Mouse (Mus musculus): ENCODE measurements at regions not wholly inside any gene's neighbourhood (a gene's known extent, or its start where the extent isn't known, plus 50 kb on each side); places are given as distances from the start of the nearest gene placed in this dataset.
"Not testable (repeated sequence)": the region's sequence is repeated elsewhere in the genome, so short reads cannot be mapped to it uniquely, and the experiment has no call there.

DNA sequence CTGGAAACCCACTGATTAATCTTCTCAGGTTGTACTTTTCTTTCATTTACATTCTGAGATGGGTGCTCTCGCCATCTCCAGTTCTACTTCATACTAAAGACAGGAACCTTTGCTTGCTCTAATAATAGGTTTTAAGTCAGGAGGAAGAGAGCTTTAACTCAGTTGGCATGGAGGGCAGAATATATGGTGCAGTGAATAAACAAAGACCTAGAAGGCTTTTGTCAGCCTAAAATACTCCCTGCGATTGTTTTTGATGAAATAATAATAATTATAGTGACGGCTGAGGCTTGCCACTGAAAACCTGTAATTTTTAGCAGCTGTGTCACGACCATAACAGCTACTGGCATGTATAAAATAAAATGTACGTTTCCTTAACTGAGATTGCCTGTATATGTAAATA, 327.9 kb upstream of the Cwc22 start:
- H3K36me3 ChIP-seq (ENCODE audit: control insufficient read depth, insufficient read depth, low read length), result no peaks in the 10 kb centered on the region
- 80% methylated on average over 5 of the region's 5 CpGs for WGBS (ENCODE audit: insufficient replicate concordance)
- no peaks in the 10 kb centered on the region for H3K27me3 ChIP-seq (ENCODE audit: control insufficient read depth, insufficient read depth, low read length)
- peaks cover 2% of the 10 kb centered on the region; the same call in 1 of the 2 replicates for H3K9me3 ChIP-seq (replicated peaks; ENCODE audit: control insufficient read depth, low read length)
- H3K4me1 ChIP-seq (ENCODE audit: control insufficient read depth, insufficient read depth, low read length), result no peaks in the 10 kb centered on the region
- no peak for ATAC-seq (replicated peaks; ENCODE audit: insufficient number of reproducible peaks, low FRiP score, low TSS enrichment)
- H3K4me3 ChIP-seq (ENCODE audit: low read depth, low read length), result no peak overlapping the region
- no peak overlapping the region for H3K9ac ChIP-seq (ENCODE audit: low read depth, low read length)
- H3K4me2 ChIP-seq, result no peak overlapping the region
- no peak overlapping the region for H3K27ac ChIP-seq (ENCODE audit: low read depth, low read length)

GRCm38 (mm10) chr2:78268705-78269104, 322.5 kb upstream of the Cwc22 start:
- no peak overlapping the region for H3K4me3 ChIP-seq (ENCODE audit: low read depth, low read length)
- no peaks in the 10 kb centered on the region for H3K27me3 ChIP-seq (ENCODE audit: control insufficient read depth, insufficient read depth, low read length)
- WGBS (ENCODE audit: insufficient replicate concordance), result 86% methylated on average over 4 of the region's 4 CpGs
- no peaks in the 10 kb centered on the region for H3K4me1 ChIP-seq (ENCODE audit: control insufficient read depth, insufficient read depth, low read length)
- H3K9me3 ChIP-seq (replicated peaks; ENCODE audit: control insufficient read depth, low read length), result peaks cover 2% of the 10 kb centered on the region; the same call in 1 of the 2 replicates
- no peak for ATAC-seq (replicated peaks; ENCODE audit: insufficient number of reproducible peaks, low FRiP score, low TSS enrichment)
- H3K9ac ChIP-seq (ENCODE audit: low read depth, low read length), result no peak overlapping the region
- no peaks in the 10 kb centered on the region for H3K36me3 ChIP-seq (ENCODE audit: control insufficient read depth, insufficient read depth, low read length)
- no peak overlapping the region for H3K4me2 ChIP-seq
- no peak overlapping the region for H3K27ac ChIP-seq (ENCODE audit: low read depth, low read length)

- WGBS (ENCODE audit: insufficient replicate concordance), result 91% methylated on average over 2 of the region's 2 CpGs
- no peak overlapping the region for H3K27ac ChIP-seq (ENCODE audit: low read depth, low read length)
- no peak for ATAC-seq (replicated peaks; ENCODE audit: insufficient number of reproducible peaks, low FRiP score, low TSS enrichment)
These were observed 321.6 kb upstream of the Cwc22 start for GRCm38 (mm10) chr2:78267527-78268375.

DNA sequence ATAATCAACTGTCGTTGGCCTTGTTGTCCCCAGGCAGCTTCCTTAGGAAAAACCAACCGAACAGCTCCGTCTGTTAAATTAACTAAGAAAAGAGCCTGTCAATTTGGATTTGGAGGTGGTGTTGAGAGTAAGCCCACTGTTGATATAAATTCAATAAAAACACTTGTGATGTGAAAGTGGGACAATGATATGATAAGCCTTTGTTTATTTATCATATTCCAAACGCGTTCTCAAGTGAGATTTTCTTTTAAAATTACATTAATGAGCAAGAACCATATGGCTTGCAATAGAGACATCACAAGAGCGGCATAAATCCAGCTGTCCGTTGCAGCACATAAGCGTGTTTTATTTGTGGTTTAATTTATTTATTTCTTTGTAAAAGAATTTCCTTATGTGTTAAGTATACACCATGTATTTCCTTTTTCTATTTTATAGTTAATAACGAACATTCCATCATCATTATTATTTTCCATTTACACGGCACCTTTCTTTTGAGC, 307.5 kb upstream of the Cwc22 start:
- H3K4me2 ChIP-seq, result no peak overlapping the region
- no peaks in the 10 kb centered on the region for H3K9me3 ChIP-seq (replicated peaks; ENCODE audit: control insufficient read depth, low read length)
- H3K27me3 ChIP-seq (ENCODE audit: control insufficient read depth, insufficient read depth, low read length), result no peaks in the 10 kb centered on the region
- no peak overlapping the region for H3K27ac ChIP-seq (ENCODE audit: low read depth, low read length)
- no peak overlapping the region for H3K4me3 ChIP-seq (ENCODE audit: low read depth, low read length)
- no peak for ATAC-seq (replicated peaks; ENCODE audit: insufficient number of reproducible peaks, low FRiP score, low TSS enrichment)
- no peaks in the 10 kb centered on the region for H3K4me1 ChIP-seq (ENCODE audit: control insufficient read depth, insufficient read depth, low read length)
- 73% methylated on average over 10 of the region's 10 CpGs for WGBS (ENCODE audit: insufficient replicate concordance)
- H3K36me3 ChIP-seq (ENCODE audit: control insufficient read depth, insufficient read depth, low read length), result no peaks in the 10 kb centered on the region
- H3K9ac ChIP-seq (ENCODE audit: low read depth, low read length), result no peak overlapping the region

More at GRCm38 (mm10) chr2:78267527-78268375, 321.6 kb upstream of the Cwc22 start:
- H3K27me3 ChIP-seq (ENCODE audit: control insufficient read depth, insufficient read depth, low read length), result no peaks in the 10 kb centered on the region
- no peaks in the 10 kb centered on the region for H3K36me3 ChIP-seq (ENCODE audit: control insufficient read depth, insufficient read depth, low read length)
- no peak overlapping the region for H3K4me3 ChIP-seq (ENCODE audit: low read depth, low read length)
- H3K4me1 ChIP-seq (ENCODE audit: control insufficient read depth, insufficient read depth, low read length), result no peaks in the 10 kb centered on the region
- H3K4me2 ChIP-seq, result no peak overlapping the region
- H3K9ac ChIP-seq (ENCODE audit: low read depth, low read length), result no peak overlapping the region
- H3K9me3 ChIP-seq (replicated peaks; ENCODE audit: control insufficient read depth, low read length), result no peaks in the 10 kb centered on the region

GRCm38 (mm10) chr2:78246354-78246753, 300.2 kb upstream of the Cwc22 start:
- H3K4me1 ChIP-seq (ENCODE audit: control insufficient read depth, insufficient read depth, low read length), result no peaks in the 10 kb centered on the region
- WGBS (ENCODE audit: insufficient replicate concordance), result 71% methylated on average over 5 of the region's 5 CpGs
- H3K27ac ChIP-seq (ENCODE audit: low read depth, low read length), result no peak overlapping the region
- no peaks in the 10 kb centered on the region for H3K27me3 ChIP-seq (ENCODE audit: control insufficient read depth, insufficient read depth, low read length)
- no peak overlapping the region for H3K9ac ChIP-seq (ENCODE audit: low read depth, low read length)
- H3K4me3 ChIP-seq (ENCODE audit: low read depth, low read length), result no peak overlapping the region
- H3K36me3 ChIP-seq (ENCODE audit: control insufficient read depth, insufficient read depth, low read length), result no peaks in the 10 kb centered on the region
- ATAC-seq (replicated peaks; ENCODE audit: insufficient number of reproducible peaks, low FRiP score, low TSS enrichment), result no peak
- H3K4me2 ChIP-seq, result no peak overlapping the region
- no peaks in the 10 kb centered on the region for H3K9me3 ChIP-seq (replicated peaks; ENCODE audit: control insufficient read depth, low read length)

DNA sequence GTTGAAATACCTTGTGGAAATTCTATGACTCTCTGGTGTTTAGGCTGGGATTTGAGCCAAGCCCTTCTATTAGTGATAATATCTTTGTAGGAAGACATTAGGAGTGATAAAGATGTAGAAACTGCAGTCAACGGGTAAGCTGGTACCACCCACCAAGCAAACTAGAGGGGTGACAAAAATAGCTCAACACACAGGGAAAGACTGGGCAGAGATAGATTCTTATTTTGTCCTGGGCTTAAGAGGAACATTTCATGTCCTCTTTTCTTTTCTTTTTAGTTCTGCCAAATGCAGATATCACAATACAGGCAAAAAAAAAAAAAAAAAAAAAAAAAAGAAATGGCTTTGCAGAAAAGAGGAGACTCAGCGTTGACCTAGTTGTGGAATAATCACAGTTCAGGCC, 294.1 kb upstream of the Cwc22 start:
- Histone ChIP-seq H3K27me3 (ENCODE audit: control insufficient read depth, insufficient read depth, low read length) (no peaks in the 10 kb centered on the region), H3K36me3 (ENCODE audit: control insufficient read depth, insufficient read depth, low read length) (no peaks in the 10 kb centered on the region), H3K9me3 (replicated peaks; ENCODE audit: control insufficient read depth, low read length) (no peaks in the 10 kb centered on the region), H3K4me2 (no peak overlapping the region), H3K4me3 (ENCODE audit: low read depth, low read length) (no peak overlapping the region), H3K4me1 (ENCODE audit: control insufficient read depth, insufficient read depth, low read length) (peaks cover 2% of the 10 kb centered on the region; the same call in 1 of the 2 replicates), H3K9ac (ENCODE audit: low read depth, low read length) (no peak overlapping the region), H3K27ac (ENCODE audit: low read depth, low read length) (no peak overlapping the region)
- no peak for ATAC-seq (replicated peaks; ENCODE audit: insufficient number of reproducible peaks, low FRiP score, low TSS enrichment)
- 50% methylated on average over 2 of the region's 2 CpGs for WGBS (ENCODE audit: insufficient replicate concordance)

- not testable (repeated sequence) for H3K27ac ChIP-seq (ENCODE audit: low read depth, low read length); H3K9me3 ChIP-seq (replicated peaks; ENCODE audit: control insufficient read depth, low read length); H3K27me3 ChIP-seq (ENCODE audit: control insufficient read depth, insufficient read depth, low read length); H3K36me3 ChIP-seq (ENCODE audit: control insufficient read depth, insufficient read depth, low read length); H3K4me1 ChIP-seq (ENCODE audit: control insufficient read depth, insufficient read depth, low read length); ATAC-seq (replicated peaks; ENCODE audit: insufficient number of reproducible peaks, low FRiP score, low TSS enrichment); H3K4me3 ChIP-seq (ENCODE audit: low read depth, low read length); H3K9ac ChIP-seq (ENCODE audit: low read depth, low read length); H3K4me2 ChIP-seq
- 77% methylated on average over 4 of the region's 4 CpGs for WGBS (ENCODE audit: insufficient replicate concordance)
These were observed 279.4 kb upstream of the Cwc22 start for GRCm38 (mm10) chr2:78225383-78226100.

- no peak overlapping the region for H3K4me2 ChIP-seq
- no peaks in the 10 kb centered on the region for H3K9me3 ChIP-seq (replicated peaks; ENCODE audit: control insufficient read depth, low read length)
- 59% methylated on average over 8 of the region's 8 CpGs for WGBS (ENCODE audit: insufficient replicate concordance)
- no peak for ATAC-seq (replicated peaks; ENCODE audit: insufficient number of reproducible peaks, low FRiP score, low TSS enrichment)
- H3K4me1 ChIP-seq (ENCODE audit: control insufficient read depth, insufficient read depth, low read length), result no peaks in the 10 kb centered on the region
- H3K27ac ChIP-seq (ENCODE audit: low read depth, low read length), result no peak overlapping the region
- H3K9ac ChIP-seq (ENCODE audit: low read depth, low read length), result no peak overlapping the region
- H3K36me3 ChIP-seq (ENCODE audit: control insufficient read depth, insufficient read depth, low read length), result no peaks in the 10 kb centered on the region
- no peak overlapping the region for H3K4me3 ChIP-seq (ENCODE audit: low read depth, low read length)
- H3K27me3 ChIP-seq (ENCODE audit: control insufficient read depth, insufficient read depth, low read length), result no peaks in the 10 kb centered on the region
These were observed 268.3 kb upstream of the Cwc22 start for GRCm38 (mm10) chr2:78214469-78214868.

All from heart, embryonic 11.5 days (tissue).